Mouse (Mus musculus): Measurements from ENCODE around the gene Zfp553. TPM values are rescaled to one million over a fixed set of nuclear protein-coding genes. Genes with fewer than 3 reads are reported as not detected.

Zfp553 gene
- total RNA-seq, 2 experiments from 2014 or later, result 4.2 to 5.1 TPM

DNA sequence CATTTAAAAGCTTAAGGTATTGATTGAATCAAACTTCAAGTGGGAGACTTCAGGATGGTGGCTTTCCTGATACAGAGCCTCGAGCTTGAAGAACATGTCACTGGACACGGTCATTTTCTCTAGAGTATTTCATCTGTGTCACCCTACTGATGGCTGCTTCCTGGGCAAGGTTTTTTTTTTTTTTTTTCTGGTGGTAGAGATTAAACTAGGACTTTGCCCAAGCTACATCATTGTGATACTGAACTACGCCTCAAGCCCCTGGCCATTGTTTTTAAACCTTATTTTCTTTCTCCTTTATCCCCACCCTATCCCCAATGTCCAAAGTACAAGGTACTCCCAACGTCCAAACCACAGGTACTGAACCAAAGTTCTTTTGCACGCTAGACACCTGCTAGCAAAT lies 37.8 kb downstream of the Zfp553 start:
- intact Hi-C loops (cut with DNase I), result loop anchor here (5.0 kb wide), 1 partner anchor 72 kb away; no protein-coding TSS in a partner anchor
- Histone ChIP-seq H3K27ac (no peak overlapping the region), H3K4me3 (no peak overlapping the region)
- no peak for TF ChIP-seq CTCF (IDR thresholded peaks at IDR 0.05)
- no peak for DNase-seq

DNA sequence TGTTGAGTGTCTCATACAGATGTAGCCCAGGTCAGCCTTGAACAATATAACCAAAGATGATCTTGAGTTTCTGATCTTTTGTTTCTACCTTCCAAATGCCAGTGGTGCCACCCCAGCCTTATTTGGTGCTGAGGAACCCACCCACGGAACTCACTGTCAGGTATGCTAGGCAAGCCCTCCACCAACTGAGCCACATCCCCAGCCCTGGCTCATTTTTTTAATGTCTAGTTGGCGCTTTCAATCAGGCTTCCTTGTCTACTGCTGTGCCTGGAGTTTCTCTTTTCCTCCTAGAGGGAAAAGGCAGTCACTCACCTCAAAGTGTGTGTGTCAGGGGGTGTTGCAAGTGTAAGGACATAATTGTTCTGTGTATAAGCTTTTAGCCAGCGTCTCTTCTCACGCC lies 38.2 kb downstream of the Zfp553 start:
- intact Hi-C loops (cut with DNase I), result loop anchor here (5.0 kb wide), 1 partner anchor 71 kb away; no protein-coding TSS in a partner anchor
- H3K27ac ChIP-seq, result no peak overlapping the region

DNA sequence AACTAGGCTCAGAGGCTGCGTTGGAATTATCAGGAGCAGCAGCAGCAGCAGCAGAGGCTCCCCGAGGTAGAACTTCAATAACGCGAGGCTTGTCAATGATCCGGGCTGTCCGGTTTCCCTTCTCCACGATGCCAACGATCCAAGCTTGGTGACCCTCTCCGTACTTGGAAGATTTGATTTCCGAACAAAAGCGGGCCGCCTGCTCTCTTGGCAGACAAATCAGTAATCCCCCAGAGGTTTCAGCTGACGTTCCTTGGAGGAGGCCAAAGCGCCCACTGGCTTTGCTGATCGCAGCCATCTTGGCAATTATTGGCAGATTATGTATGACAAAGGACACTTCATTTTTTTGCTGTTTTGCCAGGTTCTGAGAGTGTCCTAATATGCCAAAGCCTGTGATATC lies 39.7 kb downstream of the Zfp553 start:
- H3K27ac ChIP-seq, result peak overlapping the region; percentile 98; the same call in 1 of the 2 replicates
- no peak for TF ChIP-seq CTCF (IDR thresholded peaks at IDR 0.05)
- DNase-seq, result no peak
- H3K4me3 ChIP-seq, result peak overlapping the region; percentile 94
- intact Hi-C loops (cut with DNase I), result loop anchor here (5.0 kb wide), 1 partner anchor 70 kb away; no protein-coding TSS in a partner anchor

More for the DNA sequence above, 38.2 kb downstream of the Zfp553 start:
- no peak for TF ChIP-seq CTCF (IDR thresholded peaks at IDR 0.05)
- no peak for DNase-seq
- no peak overlapping the region for H3K4me3 ChIP-seq

DNA sequence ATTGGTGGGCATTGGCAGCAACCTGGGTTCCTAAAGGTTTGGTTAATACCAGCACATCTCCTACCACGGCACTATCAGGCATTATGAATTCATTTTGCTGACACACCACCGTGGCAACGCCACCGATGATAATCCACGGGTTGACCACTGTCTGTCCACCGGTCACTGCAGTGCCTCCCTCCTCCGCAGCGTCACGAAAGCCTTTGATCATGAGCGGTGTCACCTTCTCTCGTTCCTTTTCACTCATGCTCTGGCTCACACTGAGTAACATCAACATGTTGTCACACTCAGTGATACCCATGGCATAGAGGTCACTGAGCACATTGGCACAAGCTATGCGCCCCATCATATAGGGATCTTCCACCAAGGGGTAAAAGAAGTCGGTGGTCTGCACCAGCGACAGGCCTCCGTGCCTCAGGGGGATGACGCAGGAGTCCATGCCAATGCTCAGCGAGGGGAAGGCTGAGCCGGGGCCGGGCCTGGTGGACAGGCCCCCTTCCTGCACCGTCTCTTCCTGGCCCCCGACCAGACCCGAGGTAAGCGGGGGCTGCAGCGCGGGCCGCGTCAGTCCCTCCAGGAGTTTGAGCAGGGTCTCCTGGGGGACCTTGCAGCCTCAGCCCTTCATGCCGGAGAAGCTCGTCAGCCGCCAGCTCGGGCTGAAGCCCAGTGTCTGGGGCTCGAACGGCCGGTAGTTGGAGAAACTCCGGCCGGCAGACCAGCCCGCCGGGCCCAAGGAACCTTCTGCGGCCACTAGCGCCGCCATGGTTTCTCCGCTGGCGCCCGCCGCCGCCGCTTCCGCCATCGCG lies 40.5 kb downstream of the Zfp553 start:
- Histone ChIP-seq H3K27ac (peak overlapping the region; percentile 98), H3K4me3 (peak overlapping the region; percentile 94)
- peak; percentile 67 for DNase-seq
- intact Hi-C loops (cut with DNase I), result loop anchor here (5.0 kb wide), 1 partner anchor 69 kb away; no protein-coding TSS in a partner anchor
- TF ChIP-seq CTCF (IDR thresholded peaks at IDR 0.05), result no peak; the same call in 1 of the 2 replicates

DNA sequence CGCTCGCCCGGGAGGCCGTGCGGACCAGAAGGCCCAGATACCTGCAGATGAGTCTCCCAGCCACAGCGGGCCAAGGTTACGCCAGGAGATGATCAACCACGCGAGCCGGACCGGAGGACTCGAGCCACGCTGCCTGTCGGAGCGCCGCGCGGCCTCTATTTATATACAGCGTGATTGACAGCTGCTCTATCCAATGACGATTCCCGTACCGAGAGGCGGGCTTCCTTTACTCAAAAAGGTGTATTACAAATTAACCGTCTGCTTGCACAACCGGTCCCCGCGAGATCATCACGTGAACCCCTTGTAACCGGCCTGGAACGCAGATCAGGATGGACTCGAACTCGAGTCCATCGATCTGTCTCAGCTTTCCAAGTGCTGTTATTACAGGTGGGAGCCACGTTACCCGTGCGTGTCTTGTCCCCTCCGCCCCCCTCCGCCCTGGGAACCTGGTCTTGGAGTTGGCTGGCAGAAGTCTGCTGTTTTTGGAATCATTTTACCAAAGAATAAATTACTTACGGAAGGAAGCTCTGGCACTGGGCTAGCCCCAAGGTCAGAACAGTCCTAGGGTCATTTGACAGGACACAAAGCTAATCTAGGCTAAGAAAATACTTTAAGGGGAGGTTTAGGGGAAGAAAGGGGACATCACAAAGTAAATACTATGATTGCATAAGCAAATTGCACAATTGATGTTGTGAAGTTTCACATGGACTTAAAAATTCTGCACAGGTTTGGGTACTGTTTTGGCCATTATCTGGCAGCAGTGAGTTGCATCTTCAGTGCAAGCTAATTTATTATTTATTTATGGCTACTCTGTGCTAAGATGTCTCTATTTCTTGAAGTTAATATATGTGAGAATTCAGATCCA lies 41.3 kb downstream of the Zfp553 start, which contains the start of gene Sephs2:
TSS of gene Sephs2 (minus strand) at position 131 of the 865 bp plus-strand sequence.
- intact Hi-C loops (cut with DNase I), result loop anchor here (5.0 kb wide), 1 partner anchor 68 kb away; no protein-coding TSS in a partner anchor
- Histone ChIP-seq H3K4me3 (peak within 1 kb of the TSS; percentile 94), H3K27ac (peak within 1 kb of the TSS; percentile 98)
- no peak; the same call in 1 of the 2 replicates for TF ChIP-seq CTCF (IDR thresholded peaks at IDR 0.05)
- DNase-seq, result peak; percentile 95

DNA sequence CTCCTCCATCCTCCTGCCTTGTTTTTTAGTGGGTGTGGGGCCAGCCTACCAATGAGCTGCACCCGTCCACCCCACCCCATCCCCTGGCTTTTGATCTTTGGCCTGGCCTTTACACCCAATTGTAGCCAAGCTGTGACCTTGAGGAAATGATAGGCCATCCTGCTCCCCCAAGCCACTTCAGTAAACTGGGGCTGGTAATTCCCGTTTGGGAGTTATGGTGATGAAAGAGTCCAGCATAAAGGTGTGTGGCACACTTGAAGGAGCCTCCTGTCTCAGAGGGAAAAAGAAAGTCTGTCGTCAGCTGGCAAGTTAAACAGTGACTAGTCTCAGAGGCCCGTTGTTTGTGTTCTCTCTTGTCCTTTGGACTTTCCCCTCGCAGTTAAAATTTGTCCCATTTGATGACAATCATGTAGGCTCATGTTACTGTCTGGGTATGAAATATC lies 43.7 kb downstream of the Zfp553 start:
- Histone ChIP-seq H3K27ac (no peak overlapping the region), H3K4me3 (no peak overlapping the region)
- DNase-seq, result no peak
- TF ChIP-seq CTCF (IDR thresholded peaks at IDR 0.05), result no peak
- intact Hi-C loops (cut with DNase I), result loop anchor here (2.0 kb wide), 1 partner anchor 16 kb away; the partner anchor contains the start of gene Dctpp1

DNA sequence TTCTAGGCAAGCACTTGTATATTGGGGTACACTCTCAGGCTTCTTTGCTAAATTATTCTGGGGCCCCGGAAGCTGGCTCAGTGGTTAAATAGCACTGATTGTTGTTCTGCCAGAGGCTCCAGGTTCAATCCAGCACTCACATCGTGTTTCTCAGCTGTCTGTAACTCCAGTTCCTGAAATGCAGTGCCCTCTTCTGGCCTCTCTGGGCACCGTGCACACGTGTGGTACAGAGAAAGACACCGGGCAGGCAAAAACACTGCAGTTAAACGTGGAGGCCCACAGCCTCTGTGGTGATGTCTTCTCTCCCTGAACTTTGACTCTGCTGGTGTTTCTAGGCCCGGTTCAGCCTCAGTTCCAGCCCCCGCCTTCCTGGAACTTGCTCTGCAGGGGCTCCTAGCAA lies 45.5 kb downstream of the Zfp553 start:
- H3K4me3 ChIP-seq, result no peak overlapping the region
- H3K27ac ChIP-seq, result no peak overlapping the region
- peak; percentile 53 for DNase-seq
- peak; percentile 61 for TF ChIP-seq CTCF (IDR thresholded peaks at IDR 0.05)
- intact Hi-C loops (cut with DNase I), result no loop called here

DNA sequence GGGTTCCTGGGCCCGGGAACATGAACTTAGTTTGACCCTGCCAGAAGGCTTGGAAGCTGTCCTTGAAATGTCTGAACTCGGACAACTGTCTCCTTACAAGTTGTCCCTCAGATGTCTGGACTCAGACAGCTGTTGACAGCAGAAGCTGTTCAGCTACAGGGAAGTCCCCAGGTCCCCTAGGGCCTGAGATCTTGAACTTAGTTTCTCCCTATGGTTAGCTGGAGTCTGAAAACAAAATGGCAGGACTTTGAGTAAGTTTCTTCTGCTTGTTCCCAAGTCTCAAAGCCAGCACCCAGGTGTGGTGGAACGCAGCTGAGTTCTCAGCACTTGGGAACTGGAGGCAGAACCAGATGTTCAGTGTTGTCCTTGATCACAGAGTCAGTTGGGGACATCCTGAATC lies 47.2 kb downstream of the Zfp553 start:
- intact Hi-C loops (cut with DNase I), result no loop called here
- H3K27ac ChIP-seq, result no peak overlapping the region
- DNase-seq, result no peak
- H3K4me3 ChIP-seq, result no peak overlapping the region
- TF ChIP-seq CTCF (IDR thresholded peaks at IDR 0.05), result no peak

DNA sequence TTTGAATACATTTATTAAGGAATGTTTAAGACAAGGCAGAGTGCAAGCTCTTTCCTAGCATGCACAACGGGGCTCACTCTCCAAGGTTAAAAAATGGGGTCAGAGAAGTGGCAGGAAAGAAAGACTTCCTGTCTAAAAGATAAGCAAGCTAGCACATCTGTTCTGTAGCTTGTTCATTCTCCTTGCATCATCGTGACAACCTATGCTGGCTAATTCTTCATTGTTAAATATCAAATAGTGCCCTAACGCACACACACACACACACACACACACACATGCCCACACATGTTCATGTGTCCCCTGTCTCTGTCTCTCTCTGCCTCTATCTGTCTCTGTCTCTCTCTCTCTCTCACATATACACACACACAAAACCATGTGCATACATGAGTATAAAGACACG lies 48.3 kb downstream of the Zfp553 start:
- intact Hi-C loops (cut with DNase I), result no loop called here
- TF ChIP-seq CTCF (IDR thresholded peaks at IDR 0.05), result no peak
- no peak for DNase-seq
- Histone ChIP-seq H3K27ac (no peak overlapping the region), H3K4me3 (no peak overlapping the region)

DNA sequence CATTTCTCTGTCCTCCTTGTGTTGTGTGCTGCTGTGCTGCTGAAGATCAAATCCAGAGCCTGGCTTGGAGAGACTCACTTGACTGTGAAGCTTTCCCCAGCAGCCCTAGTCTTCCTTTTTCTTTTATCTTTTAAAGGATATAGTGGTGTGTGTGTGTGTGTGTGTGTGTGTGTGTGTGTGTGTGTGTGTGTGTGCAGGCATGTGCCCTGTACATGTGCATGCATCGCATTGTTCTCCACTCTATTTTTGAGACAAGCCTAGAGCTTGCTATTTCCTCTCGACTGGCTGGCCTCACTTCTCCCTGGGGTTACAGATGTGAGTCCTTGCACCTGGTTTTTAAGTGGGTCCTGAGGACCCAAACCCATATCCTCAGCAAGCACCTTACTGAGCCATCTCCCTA lies 49.3 kb downstream of the Zfp553 start:
- no peak overlapping the region for H3K4me3 ChIP-seq
- no peak for TF ChIP-seq CTCF (IDR thresholded peaks at IDR 0.05)
- DNase-seq, result no peak
- intact Hi-C loops (cut with DNase I), result no loop called here
- H3K27ac ChIP-seq, result no peak overlapping the region

DNA sequence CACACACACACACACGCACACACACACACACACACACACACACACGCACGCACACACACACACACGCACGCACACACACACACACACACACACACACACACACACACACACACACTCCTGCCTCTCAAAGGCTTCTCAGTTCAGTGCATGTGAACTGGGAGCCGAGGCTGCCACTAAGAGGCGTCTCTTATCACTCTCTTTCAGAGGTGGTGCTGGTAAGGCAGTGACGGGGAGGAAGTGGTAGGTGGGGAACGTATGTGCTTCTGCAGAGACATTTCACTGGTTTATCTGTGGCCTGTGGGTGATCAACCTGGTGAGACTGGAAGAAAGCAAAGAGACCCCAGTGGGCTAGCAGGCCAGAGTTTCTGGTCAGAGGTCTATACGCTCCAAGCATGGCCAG lies 52.3 kb downstream of the Zfp553 start:
- no peak for TF ChIP-seq CTCF (IDR thresholded peaks at IDR 0.05)
- H3K27ac ChIP-seq, result no peak overlapping the region

More for the DNA sequence above, 52.3 kb downstream of the Zfp553 start:
- intact Hi-C loops (cut with DNase I), result no loop called here
- H3K4me3 ChIP-seq, result no peak overlapping the region
- DNase-seq, result no peak

Other genes starting within 250 kb of the Zfp553 start
- 10 to 100 TPM; 26.5 to 30.2 TPM for gene Mvp, start 218.4 kb upstream of the Zfp553 start, total RNA-seq (2021)
- not detected for gene Pagr1b, start 216.6 kb upstream of the Zfp553 start, total RNA-seq (2021)
- 1 to 10 TPM in 1 of 2 experiments, not detected in 1; 2.4 TPM for gene Pagr1a, start 215.7 kb upstream of the Zfp553 start, total RNA-seq (2021)
- 10 to 100 TPM; 19.4 to 21.7 TPM for gene Gm42742, start 212.0 kb upstream of the Zfp553 start, total RNA-seq (2021)
- gene Prrt2, start 211.8 kb upstream of the Zfp553 start, total RNA-seq (2021), result under 1 TPM; 0.14 to 0.61 TPM
- 10 to 100 TPM; 74.5 to 79.0 TPM for gene Maz, start 206.0 kb upstream of the Zfp553 start, total RNA-seq (2021)
- gene Kif22, start 190.6 kb upstream of the Zfp553 start, total RNA-seq (2021), result under 1 TPM; 0.66 to 0.84 TPM
- gene Zg16, start 145.7 kb upstream of the Zfp553 start, total RNA-seq (2021), result not detected
- under 1 TPM; 0.51 to 0.92 TPM for gene AI467606, start 141.7 kb upstream of the Zfp553 start, total RNA-seq (2021)
- gene Qprt, start 110.8 kb upstream of the Zfp553 start, total RNA-seq (2021), result under 1 TPM; 0.31 to 0.53 TPM
- under 1 TPM in 1 of 2 experiments, not detected in 1; 0.17 TPM for gene Spn, start 95.2 kb upstream of the Zfp553 start, total RNA-seq (2021)
- gene Cd2bp2, start 37.0 kb upstream of the Zfp553 start, total RNA-seq (2021), result 10 to 100 TPM; 27.2 to 32.4 TPM
- gene Tbc1d10b, start 24.6 kb upstream of the Zfp553 start, total RNA-seq (2021), result 10 to 100 TPM; 31.6 to 32.8 TPM
- gene Mylpf, start 24.2 kb upstream of the Zfp553 start, total RNA-seq (2021), result over 10,000 TPM; 24,727 to 33,034 TPM
- gene Sept1, start 69 bp downstream of the Zfp553 start, total RNA-seq (2021), result 1 to 10 TPM in 1 of 2 experiments, under 1 TPM in 1; 0.89 to 2.1 TPM
- gene Zfp771, start 11.2 kb downstream of the Zfp553 start, total RNA-seq (2021), result 10 to 100 TPM; 17.6 to 17.7 TPM
- gene Dctpp1, start 27.6 kb downstream of the Zfp553 start, total RNA-seq (2021), result 10 to 100 TPM; 25.1 to 35.4 TPM
- gene Sephs2, start 41.0 kb downstream of the Zfp553 start, total RNA-seq (2021), result 10 to 100 TPM; 30.1 to 36.3 TPM
- under 1 TPM; 0.15 to 0.25 TPM for gene Itgal, start 63.2 kb downstream of the Zfp553 start, total RNA-seq (2021)
- gene Zfp768, start 112.5 kb downstream of the Zfp553 start, total RNA-seq (2021), result 10 to 100 TPM; 35.2 to 38.9 TPM
- 1 to 10 TPM; 3.7 to 3.8 TPM for gene Zfp747, start 143.0 kb downstream of the Zfp553 start, total RNA-seq (2021)
- gene 9130019O22Rik, start 154.1 kb downstream of the Zfp553 start, total RNA-seq (2021), result 1 to 10 TPM; 1.6 to 2.4 TPM
- 1 to 10 TPM; 1.2 to 1.3 TPM for gene E430018J23Rik, start 160.6 kb downstream of the Zfp553 start, total RNA-seq (2021)
- 1 to 10 TPM; 1.7 to 2.5 TPM for gene Zfp764, start 173.8 kb downstream of the Zfp553 start, total RNA-seq (2021)
- 1 to 10 TPM; 1.5 to 2.1 TPM for gene Zfp688, start 189.0 kb downstream of the Zfp553 start, total RNA-seq (2021)
- 1 to 10 TPM in 1 of 2 experiments, under 1 TPM in 1; 0.71 to 1.3 TPM for gene Zfp689, start 216.1 kb downstream of the Zfp553 start, total RNA-seq (2021)
- 10 to 100 TPM; 19.3 to 20.9 TPM for gene Prr14, start 226.6 kb downstream of the Zfp553 start, total RNA-seq (2021)
- gene Fbrs, start 246.1 kb downstream of the Zfp553 start, total RNA-seq (2021), result 10 to 100 TPM; 24.1 to 24.7 TPM